Mouse (Mus musculus) kidney, adult 2 months (tissue): ENCODE measurements at regions not wholly inside any gene's neighbourhood (a gene's known extent, or its start where the extent isn't known, plus 50 kb on each side); places are given as distances from the start of the nearest gene placed in this dataset.
A peak's percentile ranks its signal among the peaks of the same experiment; 100 is the strongest.

ENCODE experiments used
- DNase-seq: peaks from one replicate; pipeline ENCODE4 v3.0.0; 2021
- H3K27ac ChIP-seq: fragments of 200-500 bp; 2 replicates; pipeline ENCODE4 v1.5.1; 2012; ENCODE audit warnings: low read depth, low read length, control low read depth, inconsistent platforms; ENCODE audit not compliant: insufficient read depth
- H3K27me3 ChIP-seq: fragments of 200-500 bp; replicated peaks from 2 replicates; pipeline ENCODE4 v1.6.1; 2012; ENCODE audit warnings: mild to moderate bottlenecking, moderate library complexity, low read length, inconsistent platforms; ENCODE audit not compliant: control insufficient read depth, insufficient read depth
- H3K36me3 ChIP-seq: fragments of 200-500 bp; 2 replicates; pipeline ENCODE4 v1.6.1; 2012; ENCODE audit warnings: mild to moderate bottlenecking, moderate library complexity, low read length, inconsistent platforms; ENCODE audit not compliant: control insufficient read depth, insufficient read depth
- H3K4me1 ChIP-seq: fragments of 200-500 bp; 2 replicates; pipeline ENCODE4 v1.6.1; 2011; ENCODE audit warnings: low read length; ENCODE audit not compliant: control insufficient read depth, insufficient read depth
- H3K4me3 ChIP-seq: fragments of 200-500 bp; 2 replicates; pipeline ENCODE4 v1.5.1; 2011; ENCODE audit warnings: mild to moderate bottlenecking, low read depth, low read length, control low read depth; ENCODE audit not compliant: insufficient read depth
- CTCF ChIP-seq: fragments of 200-500 bp; conservative IDR thresholded peaks from 2 replicates; pipeline ENCODE4 v1.5.1; 2011; ENCODE audit warnings: low read depth, mild to moderate bottlenecking, control low read depth, low read length, moderate library complexity, mixed read lengths; ENCODE audit not compliant: insufficient read depth, insufficient read length
- POLR2A ChIP-seq: fragments of 200-500 bp; IDR thresholded peaks from one replicate; pipeline ENCODE4 v1.6.1; 2011; ENCODE audit warnings: low read depth, low read length, control low read depth
- WGBS: fragments of 180-500 bp; shearing (Covaris S2); methylation state at CpG from one replicate; pipeline ENCODE4 v1.1.7; 2018; 5-methylcytosine and 5-hydroxymethylcytosine counted together

DNA sequence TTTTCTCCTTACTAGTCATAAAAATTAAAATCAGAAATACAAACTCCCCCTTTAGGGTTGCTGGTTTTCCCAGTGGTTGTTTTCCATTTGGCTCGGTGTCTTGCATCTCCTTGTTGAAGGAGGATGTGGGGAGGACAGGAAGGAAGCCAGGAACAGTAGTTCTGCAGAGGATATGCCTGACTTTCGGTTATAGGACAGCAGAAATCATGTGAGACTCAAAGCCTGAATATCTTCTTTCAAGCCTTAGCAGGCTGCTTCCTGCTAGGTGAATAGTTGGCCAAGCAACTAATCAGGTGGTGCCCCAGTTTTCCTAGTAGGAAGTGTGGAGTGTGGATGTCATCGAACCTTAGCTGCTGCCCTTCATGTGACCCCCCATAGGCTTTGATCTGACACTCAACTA lies 103.6 kb downstream of the Car2 start:
- WGBS, result 36% methylated on average over 3 of the region's 3 CpGs
- no peak for TF ChIP-seq CTCF
- TF ChIP-seq POLR2A, result no peak
- H3K36me3 ChIP-seq, result no peaks in the 10 kb centered on the region

DNA sequence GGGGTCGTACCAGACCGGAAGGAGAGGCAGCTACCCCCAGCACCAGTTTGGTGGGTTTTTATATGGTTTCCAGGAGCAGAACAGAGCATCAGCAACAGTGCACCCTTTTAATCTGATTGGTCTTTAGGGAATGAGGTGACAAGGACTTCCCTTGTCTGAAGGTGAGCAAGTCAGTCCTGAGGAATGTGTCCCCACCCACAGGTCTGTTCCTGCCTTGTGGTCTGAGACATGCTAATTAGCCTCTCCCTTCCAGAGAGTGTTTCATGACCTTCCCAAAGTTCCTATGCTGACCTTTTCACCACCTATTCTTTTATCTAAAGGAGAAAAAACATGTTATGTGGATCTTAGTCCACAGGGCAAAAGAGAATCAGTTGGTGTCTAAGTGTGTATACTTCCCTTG lies 107.9 kb downstream of the Car2 start:
- TF ChIP-seq CTCF, result no peak
- TF ChIP-seq POLR2A, result no peak
- H3K4me1 ChIP-seq, result no peaks in the 10 kb centered on the region
- no peak overlapping the region for H3K27ac ChIP-seq
- H3K4me3 ChIP-seq, result no peak overlapping the region
- no peaks in the 10 kb centered on the region for H3K36me3 ChIP-seq
- DNase-seq, result no peak
- no peaks in the 10 kb centered on the region for H3K27me3 ChIP-seq
- WGBS, result 84% methylated on average over 2 of the region's 2 CpGs

More for the DNA sequence above, 103.6 kb downstream of the Car2 start:
- H3K4me3 ChIP-seq, result no peak overlapping the region
- no peaks in the 10 kb centered on the region for H3K4me1 ChIP-seq
- no peak overlapping the region for H3K27ac ChIP-seq
- H3K27me3 ChIP-seq, result no peaks in the 10 kb centered on the region
- no peak for DNase-seq

DNA sequence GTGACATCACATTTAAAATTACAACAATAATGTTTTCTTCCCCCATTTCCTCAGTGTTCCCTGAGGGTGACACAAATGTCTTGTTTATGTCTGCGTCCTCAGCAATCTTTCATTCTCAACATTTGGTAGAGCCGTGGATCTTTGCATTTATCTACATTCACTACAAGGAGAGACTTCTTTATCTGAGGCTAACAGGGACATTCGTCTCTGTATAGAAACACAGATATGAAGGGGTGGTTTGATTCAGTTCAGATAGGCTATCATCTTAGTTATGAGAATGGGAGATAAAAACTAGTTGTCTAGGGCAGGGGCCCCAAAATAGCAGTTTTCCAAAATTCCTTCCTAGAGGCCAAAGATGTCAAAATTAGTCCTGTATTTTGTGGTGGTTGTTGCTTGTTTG lies 111.2 kb downstream of the Car2 start:
- Histone ChIP-seq H3K4me3 (no peak overlapping the region), H3K27ac (no peak overlapping the region), H3K36me3 (no peaks in the 10 kb centered on the region), H3K4me1 (no peaks in the 10 kb centered on the region), H3K27me3 (no peaks in the 10 kb centered on the region)
- no peak for TF ChIP-seq CTCF
- no peak for TF ChIP-seq POLR2A
- no peak for DNase-seq
- WGBS, result 87% methylated on average over 3 of the region's 3 CpGs

DNA sequence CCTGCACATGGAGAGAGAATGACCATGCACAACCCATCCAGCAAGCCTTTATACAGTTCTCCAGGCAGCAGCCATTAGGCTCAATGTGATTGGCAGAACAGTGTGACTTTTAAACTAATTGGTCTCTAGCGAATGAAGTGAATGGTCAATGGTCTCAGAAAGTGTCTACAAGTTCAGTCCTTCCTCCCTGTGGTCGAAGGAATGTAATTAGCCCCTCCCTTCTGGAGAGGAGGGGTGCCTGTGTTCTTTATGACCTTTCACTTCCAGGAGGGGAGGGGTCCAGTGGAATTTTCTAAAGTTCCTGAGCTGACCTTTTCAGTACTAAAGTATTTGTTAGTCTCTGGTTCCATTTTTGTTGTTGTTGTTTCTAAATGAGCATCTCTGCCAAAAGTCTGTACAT lies 112.4 kb downstream of the Car2 start:
- 47% methylated on average over 2 of the region's 2 CpGs for WGBS
- H3K36me3 ChIP-seq, result no peaks in the 10 kb centered on the region
- no peaks in the 10 kb centered on the region for H3K27me3 ChIP-seq
- no peak overlapping the region for H3K27ac ChIP-seq
- H3K4me3 ChIP-seq, result no peak overlapping the region
- no peaks in the 10 kb centered on the region for H3K4me1 ChIP-seq
- DNase-seq, result no peak
- TF ChIP-seq POLR2A (no peak), CTCF (no peak)

DNA sequence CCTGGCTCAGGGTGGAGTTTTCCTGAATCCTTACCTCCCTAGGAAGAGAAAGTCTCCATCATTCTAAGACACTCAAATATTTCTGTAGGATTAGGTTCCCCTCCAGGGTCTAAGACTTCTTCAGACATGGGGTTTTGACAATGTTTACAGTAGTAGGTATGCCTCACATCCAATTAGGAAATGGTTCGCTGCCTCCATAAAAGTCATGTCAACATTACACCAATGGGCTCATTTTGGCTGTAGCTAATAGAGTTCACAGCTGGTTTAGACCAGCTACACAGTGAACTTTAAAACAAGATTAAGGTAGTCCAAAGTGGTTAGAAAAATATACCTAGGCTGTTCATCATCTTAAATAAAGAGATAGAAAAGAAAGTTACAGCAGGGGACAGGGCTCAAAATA lies 113.3 kb downstream of the Car2 start:
- no peak for DNase-seq
- Histone ChIP-seq H3K27me3 (no peaks in the 10 kb centered on the region), H3K36me3 (no peaks in the 10 kb centered on the region), H3K27ac (no peak overlapping the region), H3K4me1 (no peaks in the 10 kb centered on the region), H3K4me3 (no peak overlapping the region)
- TF ChIP-seq POLR2A (no peak), CTCF (no peak)
- 67% methylated on average over 1 of the region's 1 CpGs for WGBS

DNA sequence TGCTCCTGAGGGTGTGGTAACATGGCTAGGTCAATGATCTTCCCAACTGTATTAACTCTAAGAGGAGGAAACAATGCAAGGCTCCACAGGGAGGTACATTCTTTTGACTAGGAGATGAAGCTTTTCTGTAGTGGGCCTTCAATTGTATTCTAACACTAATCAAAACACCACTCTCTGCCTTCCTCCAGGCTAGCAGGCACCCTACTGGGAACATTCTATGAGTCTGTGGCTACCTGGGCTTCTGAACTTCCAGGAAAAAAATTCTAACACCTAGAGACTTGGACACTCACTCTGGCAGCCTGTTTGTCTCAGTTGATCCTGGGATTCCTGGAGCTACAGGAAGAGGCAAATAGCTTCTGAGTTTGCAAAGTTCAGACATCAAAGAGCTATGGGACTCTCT lies 113.8 kb downstream of the Car2 start:
- TF ChIP-seq CTCF, result no peak
- TF ChIP-seq POLR2A, result no peak
- DNase-seq, result no peak
- H3K4me1 ChIP-seq, result no peaks in the 10 kb centered on the region
- no peak overlapping the region for H3K4me3 ChIP-seq
- H3K27me3 ChIP-seq, result no peaks in the 10 kb centered on the region
- no peak overlapping the region for H3K27ac ChIP-seq
- no peaks in the 10 kb centered on the region for H3K36me3 ChIP-seq

DNA sequence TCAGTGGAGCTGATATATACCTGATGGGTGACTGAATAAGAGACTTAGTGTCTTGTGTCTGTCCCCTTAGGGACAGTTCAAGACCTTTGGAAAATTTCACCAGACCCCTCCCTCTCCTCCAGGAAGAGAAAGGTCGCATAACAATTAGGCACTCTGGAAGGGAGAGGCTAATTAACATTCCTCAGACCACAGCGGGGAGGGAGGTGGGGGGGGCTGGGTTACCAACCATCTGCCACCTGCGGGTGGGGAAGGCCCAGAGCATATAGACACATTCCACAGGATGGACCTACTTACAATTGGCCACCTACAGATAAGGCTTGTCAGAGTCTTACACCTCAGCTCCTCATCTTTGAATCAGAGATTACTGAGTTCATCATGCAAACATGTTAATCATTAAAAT lies 114.6 kb downstream of the Car2 start:
- Histone ChIP-seq H3K4me1 (no peaks in the 10 kb centered on the region), H3K36me3 (no peaks in the 10 kb centered on the region), H3K27me3 (no peaks in the 10 kb centered on the region), H3K4me3 (no peak overlapping the region), H3K27ac (no peak overlapping the region)
- 21% methylated on average over 3 of the region's 3 CpGs for WGBS
- DNase-seq, result no peak
- TF ChIP-seq CTCF (no peak), POLR2A (no peak)

DNA sequence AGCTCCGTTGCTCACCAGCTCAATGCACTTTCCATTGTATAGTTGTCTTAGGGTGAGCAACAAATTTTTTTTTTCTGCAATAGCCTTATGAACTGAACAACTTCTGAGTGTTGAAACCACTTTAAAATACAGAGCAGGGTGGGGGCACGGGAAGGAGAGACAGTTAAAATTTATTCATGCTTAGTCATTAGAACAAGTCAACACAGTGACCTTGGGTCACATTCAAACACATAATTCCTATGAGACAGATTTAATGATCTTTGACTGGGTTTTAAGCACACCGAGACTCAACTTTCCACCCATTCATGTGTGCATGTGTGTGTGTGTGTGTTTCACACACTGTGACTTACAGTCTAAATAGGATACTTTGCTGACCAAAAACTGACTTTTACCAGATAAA lies 121.7 kb downstream of the Car2 start:
- DNase-seq, result peak; percentile 33
- WGBS, result 32% methylated on average over 3 of the region's 3 CpGs
- no peak for TF ChIP-seq POLR2A
- TF ChIP-seq CTCF, result no peak
- Histone ChIP-seq H3K36me3 (no peaks in the 10 kb centered on the region), H3K27me3 (no peaks in the 10 kb centered on the region), H3K4me1 (no peaks in the 10 kb centered on the region), H3K27ac (no peak overlapping the region), H3K4me3 (no peak overlapping the region)
